Mouse (Mus musculus) myocyte (in vitro differentiated cells): ENCODE results near the gene Tldc1. TPM values are rescaled to one million over a fixed set of nuclear protein-coding genes. Genes with fewer than 3 reads are reported as not detected.

Experiments used
- H3K27me3 ChIP-seq: one replicate; pipeline ENCODE4 v1.6.1; 2011; ENCODE audit not compliant: control insufficient read depth, insufficient read depth, insufficient read length
- H3K36me3 ChIP-seq: one replicate; pipeline ENCODE4 v1.6.1; 2011; ENCODE audit not compliant: control insufficient read depth, insufficient read depth
- H3K4me2 ChIP-seq: one replicate; pipeline ENCODE4 v1.6.1; 2011; ENCODE audit warnings: low read depth, control low read depth
- H3K4me3 ChIP-seq: one replicate; pipeline ENCODE4 v1.5.1; 2011; ENCODE audit warnings: mild to moderate bottlenecking, control low read depth, moderate library complexity
- H3K79me2 ChIP-seq: one replicate; pipeline ENCODE4 v1.6.1; 2011; ENCODE audit not compliant: control insufficient read depth, insufficient read depth
- H3ac ChIP-seq: one replicate; pipeline ENCODE4 v1.6.1; 2011; ENCODE audit not compliant: control insufficient read depth, insufficient read length
- CEBPB ChIP-seq: IDR thresholded peaks from 2 replicates; pipeline ENCODE4 v1.6.1; 2011; ENCODE audit warnings: mild to moderate bottlenecking, moderate library complexity; ENCODE audit not compliant: poor library complexity, insufficient read depth, severe bottlenecking
- E2F4 ChIP-seq: IDR thresholded peaks from one replicate; pipeline ENCODE4 v1.6.1; 2011; ENCODE audit warnings: mild to moderate bottlenecking, control low read depth, moderate library complexity; ENCODE audit not compliant: insufficient read depth
- MAX ChIP-seq: IDR thresholded peaks from one replicate; pipeline ENCODE4 v1.6.1; 2011; ENCODE audit warnings: low read depth, mild to moderate bottlenecking, control low read depth
- MYOD1 ChIP-seq, 3 experiments: IDR thresholded peaks; one replicate each; pipeline ENCODE4 v1.6.1; 2011; ENCODE audit warnings: control low read depth in 2 of 3, low read depth in 2 of 3, mild to moderate bottlenecking in 2 of 3, moderate library complexity in 1 of 3; ENCODE audit not compliant: insufficient read length in 2 of 3, control insufficient read depth in 1 of 3
- MYOG ChIP-seq, 3 experiments: IDR thresholded peaks; one replicate each; pipeline ENCODE4 v1.6.1; 2011; ENCODE audit warnings: control low read depth in 2 of 3, low read depth in 2 of 3, mild to moderate bottlenecking in 2 of 3; ENCODE audit not compliant: insufficient read length in 2 of 3, control insufficient read depth in 1 of 3, insufficient read depth in 1 of 3
- POLR2A ChIP-seq: IDR thresholded peaks from one replicate; pipeline ENCODE4 v1.6.1; 2011; ENCODE audit warnings: low read depth, mild to moderate bottlenecking, control low read depth, moderate library complexity; ENCODE audit not compliant: insufficient read length
- POLR2AphosphoS2 ChIP-seq: IDR thresholded peaks from one replicate; pipeline ENCODE4 v1.6.1; 2011; ENCODE audit warnings: low read depth, control low read depth; ENCODE audit not compliant: insufficient read length
- REST ChIP-seq: IDR thresholded peaks from one replicate; pipeline ENCODE4 v1.6.1; 2011; ENCODE audit warnings: mild to moderate bottlenecking, control low read depth, moderate library complexity; ENCODE audit not compliant: insufficient read depth, insufficient read length
- SRF ChIP-seq: IDR thresholded peaks from one replicate; pipeline ENCODE4 v1.6.1; 2011; ENCODE audit warnings: low read depth; ENCODE audit not compliant: control insufficient read depth, insufficient read length
- TCF12 ChIP-seq: IDR thresholded peaks from one replicate; pipeline ENCODE4 v1.6.1; 2011; ENCODE audit warnings: mild to moderate bottlenecking, control low read depth; ENCODE audit not compliant: poor library complexity, insufficient read depth, severe bottlenecking
- TCF3 ChIP-seq: IDR thresholded peaks from one replicate; pipeline ENCODE4 v1.6.1; 2011; ENCODE audit warnings: low read depth, control low read depth; ENCODE audit not compliant: insufficient read length
- USF1 ChIP-seq: IDR thresholded peaks from one replicate; pipeline ENCODE4 v1.6.1; 2011; ENCODE audit warnings: low read depth, mild to moderate bottlenecking, control low read depth, moderate library complexity
- polyA plus RNA-seq: library from polyadenylated mRNA; unstranded; fragments of >200 nt; fragmentation: generic; extraction: Trizol; gene quantifications from one replicate; pipeline ENCODE4 v1.2.1, GENCODE M21; 2012; ENCODE audit warnings: missing spikeins

Tldc1 gene
- polyA plus RNA-seq, 1 experiment: 9.6 TPM

DNA sequence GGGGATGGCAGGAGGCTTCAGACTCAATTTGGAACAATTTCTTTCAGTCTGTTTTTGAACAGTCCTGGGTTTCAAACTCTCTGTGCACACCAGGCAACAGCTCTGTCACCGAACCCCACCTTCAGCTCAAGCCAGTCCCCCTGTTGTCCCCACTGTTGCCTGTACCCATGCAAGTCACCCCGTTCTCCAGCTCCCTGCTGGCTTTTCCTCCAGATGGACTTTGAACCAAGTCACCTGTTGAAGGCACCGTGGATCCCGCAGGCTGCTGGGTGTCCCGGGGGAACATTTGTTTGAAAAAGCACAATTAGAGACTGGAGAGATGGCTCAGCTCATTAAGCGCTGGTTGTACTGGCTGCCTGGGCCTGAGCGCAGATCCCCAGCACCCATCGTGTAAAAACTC, 27.1 kb upstream of the Tldc1 start:
- Histone ChIP-seq H3K4me2 (no peak overlapping the region), H3ac (no peak overlapping the region)
- TF ChIP-seq MAX (no peak), MYOD1 (IDR thresholded peaks at IDR 0.05; ENCODE audit: control insufficient read depth in 1 of 3, insufficient read length in 2 of 3, low read depth in 2 of 3) (no peak), MYOG (IDR thresholded peaks at IDR 0.05; ENCODE audit: control insufficient read depth in 1 of 3, insufficient read depth in 1 of 3, insufficient read length in 2 of 3, low read depth in 2 of 3) (no peak), POLR2AphosphoS2 (no peak)

DNA sequence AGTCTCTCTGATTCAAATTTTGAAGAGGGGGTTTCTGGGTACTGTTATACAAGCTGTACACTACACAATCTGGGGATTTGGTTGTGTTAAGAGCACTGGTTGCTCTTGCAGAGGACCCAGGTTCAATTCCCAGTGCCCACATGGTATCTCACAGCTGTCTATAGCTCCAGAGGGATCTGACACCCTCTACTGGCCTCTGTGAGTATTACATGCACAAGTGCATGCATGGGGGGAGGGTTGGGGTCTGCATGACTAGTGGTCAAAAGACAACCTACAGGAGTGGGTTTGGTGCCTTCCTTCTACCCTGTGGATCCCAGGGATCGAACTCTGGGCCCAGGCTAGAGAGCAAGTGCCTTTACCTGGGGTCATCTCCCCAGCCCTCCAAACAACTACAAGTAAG, 24.4 kb upstream of the Tldc1 start:
- no peaks in the 10 kb centered on the region for H3K36me3 ChIP-seq
- H3K4me3 ChIP-seq: no peak overlapping the region
- H3ac ChIP-seq: no peak overlapping the region
- TF ChIP-seq POLR2AphosphoS2: no peak
- no peak for TF ChIP-seq REST
- TF ChIP-seq USF1: no peak
- no peak for TF ChIP-seq POLR2A
- no peak for TF ChIP-seq MAX
- no peak for TF ChIP-seq SRF
- TF ChIP-seq E2F4: no peak
- no peak for TF ChIP-seq TCF3
- no peak for TF ChIP-seq MYOD1 (IDR thresholded peaks at IDR 0.05; ENCODE audit: control insufficient read depth in 1 of 3, insufficient read length in 2 of 3, low read depth in 2 of 3)
- TF ChIP-seq CEBPB: no peak
- TF ChIP-seq TCF12: no peak
- no peak for TF ChIP-seq MYOG (IDR thresholded peaks at IDR 0.05; ENCODE audit: control insufficient read depth in 1 of 3, insufficient read depth in 1 of 3, insufficient read length in 2 of 3, low read depth in 2 of 3)
- no peaks in the 10 kb centered on the region for H3K79me2 ChIP-seq
- no peak overlapping the region for H3K4me2 ChIP-seq
- no peaks in the 10 kb centered on the region for H3K27me3 ChIP-seq

More for the DNA sequence above, 27.1 kb upstream of the Tldc1 start:
- no peak overlapping the region for H3K4me3 ChIP-seq
- H3K79me2 ChIP-seq: no peaks in the 10 kb centered on the region
- no peaks in the 10 kb centered on the region for H3K27me3 ChIP-seq
- H3K36me3 ChIP-seq: no peaks in the 10 kb centered on the region

DNA sequence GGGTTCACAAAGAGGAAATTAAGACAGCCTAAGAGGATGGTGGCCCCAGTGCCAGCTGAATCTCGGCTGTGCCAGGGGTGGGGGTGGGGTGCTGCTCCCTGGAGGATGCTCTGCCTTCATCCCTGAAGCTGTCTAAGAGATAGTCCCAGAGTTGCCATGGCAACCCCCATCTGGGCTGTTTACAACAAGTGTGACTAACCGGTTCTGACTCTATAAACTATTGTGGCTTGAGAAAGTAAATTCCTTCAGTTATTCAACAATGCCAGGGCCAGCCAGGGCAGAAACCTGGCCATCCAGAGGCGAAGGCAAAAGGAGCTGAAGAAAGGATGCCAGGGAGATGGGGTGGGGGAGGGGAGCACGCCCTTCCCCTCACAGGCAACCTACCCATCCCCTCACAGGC, 23.0 kb upstream of the Tldc1 start:
- Histone ChIP-seq H3K4me3 (no peak overlapping the region), H3K4me2 (no peak overlapping the region), H3K79me2 (no peaks in the 10 kb centered on the region), H3ac (no peak overlapping the region), H3K36me3 (no peaks in the 10 kb centered on the region), H3K27me3 (no peaks in the 10 kb centered on the region)
- TF ChIP-seq USF1: no peak
- no peak for TF ChIP-seq TCF12
- no peak for TF ChIP-seq MAX

DNA sequence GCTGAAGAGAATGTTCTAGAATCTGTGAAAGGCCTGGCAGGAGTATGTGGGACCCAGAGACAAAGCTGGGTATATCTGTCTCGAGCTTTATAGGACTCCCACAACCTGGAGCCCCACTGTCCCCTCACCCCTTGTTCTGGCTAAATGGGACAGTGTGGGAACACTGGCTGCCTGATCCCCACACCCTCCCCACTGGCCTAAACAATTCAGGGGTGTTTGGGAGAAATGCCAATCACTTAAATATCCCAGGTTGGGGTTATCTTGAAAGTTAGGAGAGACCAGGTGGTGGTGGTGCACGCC, 20.7 kb upstream of the Tldc1 start:
- TF ChIP-seq E2F4 (no peak), TCF3 (no peak)
- Histone ChIP-seq H3K4me2 (no peak overlapping the region), H3K79me2 (no peaks in the 10 kb centered on the region), H3K27me3 (no peaks in the 10 kb centered on the region), H3K36me3 (no peaks in the 10 kb centered on the region), H3ac (no peak overlapping the region), H3K4me3 (no peak overlapping the region)

DNA sequence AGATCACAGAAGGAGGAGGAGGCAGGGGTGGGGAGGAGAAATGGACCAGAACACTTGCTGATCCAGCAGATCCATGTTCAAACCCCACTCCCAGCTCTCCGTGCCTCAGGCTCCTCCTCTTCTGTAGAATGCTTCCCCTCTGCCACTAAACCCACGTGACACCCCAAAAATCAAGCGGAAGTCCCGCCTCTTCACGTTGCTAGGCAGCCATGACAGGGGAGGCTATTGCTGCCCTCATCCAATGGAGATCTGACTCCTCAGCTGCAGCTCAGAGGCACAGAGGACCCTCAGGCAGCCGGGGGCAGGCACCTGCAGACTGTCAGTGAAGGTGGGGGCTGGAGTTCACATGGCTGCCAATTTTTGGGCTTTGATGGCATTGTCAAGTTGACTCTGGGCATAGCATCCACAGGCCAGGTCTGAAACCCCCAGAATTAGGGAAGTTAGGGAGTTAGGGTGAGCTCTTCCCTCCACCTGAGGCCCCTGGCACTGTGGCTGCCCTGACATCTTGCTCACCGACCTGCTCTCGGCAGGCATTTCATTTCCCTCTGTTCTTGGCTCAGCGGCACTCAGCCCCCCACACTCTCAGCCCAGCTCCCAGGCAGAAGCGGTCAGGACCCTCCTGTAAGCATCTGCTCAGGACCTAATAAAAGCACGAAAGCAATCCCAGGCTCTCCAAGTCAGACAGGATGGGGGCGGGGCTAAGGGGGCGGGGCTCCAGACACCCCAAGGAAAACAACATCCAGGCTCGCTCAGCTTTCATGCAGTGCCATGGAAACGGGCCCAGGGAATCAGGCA, 20.2 kb upstream of the Tldc1 start:
- H3K4me3 ChIP-seq: no peak overlapping the region
- H3K36me3 ChIP-seq: no peaks in the 10 kb centered on the region
- TF ChIP-seq MYOD1 (IDR thresholded peaks at IDR 0.05; ENCODE audit: control insufficient read depth in 1 of 3, insufficient read length in 2 of 3, low read depth in 2 of 3) (no peak), POLR2A (no peak), USF1 (peak; percentile 48), POLR2AphosphoS2 (no peak), SRF (no peak), TCF12 (no peak), REST (no peak)
- no peak overlapping the region for H3ac ChIP-seq
- H3K79me2 ChIP-seq: no peaks in the 10 kb centered on the region
- H3K27me3 ChIP-seq: no peaks in the 10 kb centered on the region
- H3K4me2 ChIP-seq: peak overlapping the region; percentile 55

DNA sequence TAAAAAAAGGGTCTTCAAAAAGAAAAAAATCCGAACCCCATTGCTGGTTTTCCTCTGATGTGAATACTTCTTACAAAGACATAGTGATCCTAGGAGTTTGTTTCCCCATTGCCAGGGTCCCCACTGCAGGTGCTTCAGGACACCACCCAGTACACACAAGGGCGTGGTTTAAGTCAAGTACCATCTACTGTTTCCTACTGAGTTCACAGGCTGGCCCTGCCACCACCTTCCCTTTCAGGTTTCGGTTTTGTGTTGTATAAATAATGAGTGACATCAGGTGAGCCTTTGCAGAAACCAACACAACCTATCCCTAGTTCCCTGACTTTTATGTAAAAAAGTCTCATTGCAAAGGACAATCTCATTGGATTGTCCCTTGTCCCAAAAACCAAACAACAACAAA, 17.4 kb upstream of the Tldc1 start:
- TF ChIP-seq TCF12: no peak
- TF ChIP-seq TCF3: no peak
- Histone ChIP-seq H3K79me2 (no peaks in the 10 kb centered on the region), H3ac (no peak overlapping the region), H3K36me3 (no peaks in the 10 kb centered on the region), H3K27me3 (no peaks in the 10 kb centered on the region), H3K4me2 (no peak overlapping the region), H3K4me3 (no peak overlapping the region)
